Comparison of ENCODE assay signal across 17 mouse cellular contexts in the genomic region with DNA sequence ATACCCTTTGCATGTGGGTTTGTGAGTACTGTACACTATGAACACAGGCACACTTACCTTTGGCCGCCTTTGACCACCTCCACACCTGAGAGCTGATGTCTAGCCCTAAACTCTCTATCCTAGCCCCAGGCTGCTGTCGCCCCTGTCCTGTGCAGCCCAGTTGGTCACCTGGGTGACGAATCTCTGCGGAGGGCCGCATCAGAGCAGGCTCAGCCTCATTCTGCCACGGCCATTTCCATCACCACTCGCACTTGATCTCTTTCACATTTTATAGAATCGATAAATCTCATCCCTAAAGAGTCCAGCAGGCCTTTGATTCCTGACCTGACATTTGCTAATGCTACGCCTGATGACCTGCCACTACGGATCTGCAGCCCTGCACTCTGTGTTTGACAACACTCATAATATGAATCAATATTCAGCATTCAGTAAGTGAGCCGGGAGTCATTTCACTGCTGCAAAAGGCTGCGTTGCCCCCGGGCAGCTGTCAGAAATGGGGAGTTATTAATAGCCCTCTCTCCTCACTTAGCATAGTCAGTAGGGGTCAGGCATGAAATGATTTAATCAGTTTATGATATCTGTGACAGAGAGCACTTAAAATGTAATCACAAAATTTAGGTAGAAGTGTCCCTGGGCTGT.
A peak's percentile ranks its signal among the peaks of the same experiment; 100 is the strongest.
DNase-seq lines count a peak whose midpoint lies in the region; ATAC-seq lines count a peak whose summit lies in the region.
"Had no signal": no experiment of that assay in that cellular context is flagged by ENCODE, and none has a peak within 500 bp of the region (broad histone marks: within the 10 kb centered on the region; RNA-seq: fewer than 3 reads in every experiment).

No protein-coding gene starts in this region.

- H3K9ac ChIP-seq in hindbrain, embryonic 14.5 days = peak overlapping the region; percentile 14; the same call in 1 of the 2 replicates
- no peak overlapping the region; the same call in 1 of the 2 replicates for H3K9ac ChIP-seq in midbrain, embryonic 13.5 days (replicated peaks)
- H3K9ac ChIP-seq in neural tube, embryonic 15.5 days (replicated peaks) = no peak overlapping the region
- H3K9ac ChIP-seq: heart, embryonic 15.5 days; liver, embryonic 15.5 days had no signal

- H3K9me3 ChIP-seq in hindbrain, embryonic 14.5 days (ENCODE audit: control insufficient read depth, low read length) = no peaks in the 10 kb centered on the region
- no peaks in the 10 kb centered on the region for H3K9me3 ChIP-seq in midbrain, embryonic 13.5 days
- H3K9me3 ChIP-seq in neural tube, embryonic 15.5 days (replicated peaks) = no peaks in the 10 kb centered on the region
- H3K9me3 ChIP-seq: heart, embryonic 15.5 days; liver, embryonic 15.5 days had no signal

- H3K4me1 ChIP-seq in hindbrain, embryonic 14.5 days (replicated peaks; ENCODE audit: control insufficient read depth, insufficient read depth, low read length) = peaks cover 27% of the 10 kb centered on the region
- peaks cover 36% of the 10 kb centered on the region for H3K4me1 ChIP-seq in midbrain, embryonic 13.5 days (replicated peaks)
- H3K4me1 ChIP-seq in neural tube, embryonic 15.5 days = peaks cover 19% of the 10 kb centered on the region
- H3K4me1 ChIP-seq: liver, embryonic 15.5 days; megakaryocyte, embryonic 14.5 days had no signal

- no peak overlapping the region for H3K4me2 ChIP-seq in hindbrain, embryonic 14.5 days (replicated peaks)
- H3K4me2 ChIP-seq in midbrain, embryonic 13.5 days (replicated peaks) = no peak overlapping the region
- no peak overlapping the region for H3K4me2 ChIP-seq in neural tube, embryonic 15.5 days
- H3K4me2 ChIP-seq: heart, embryonic 15.5 days; liver, embryonic 15.5 days had no signal

- no peaks in the 10 kb centered on the region for H3K36me3 ChIP-seq in hindbrain, embryonic 14.5 days (replicated peaks; ENCODE audit: control insufficient read depth, insufficient read depth)
- H3K36me3 ChIP-seq in midbrain, embryonic 13.5 days = no peaks in the 10 kb centered on the region
- H3K36me3 ChIP-seq in neural tube, embryonic 15.5 days = no peaks in the 10 kb centered on the region
- H3K36me3 ChIP-seq: heart, embryonic 15.5 days; liver, embryonic 15.5 days had no signal

- DNase-seq in heart, adult 11 months = peak; percentile 73
- DNase-seq in heart, adult 8-10 months (ENCODE audit: low spot score) = no peak
- no peak for DNase-seq in hindbrain, embryonic 14.5 days (ENCODE audit: low spot score)
- no peak for DNase-seq in right cerebral cortex, postnatal 4 days
- no peak for DNase-seq in urinary bladder, postnatal 10 days (ENCODE audit: low spot score)
- no peak for DNase-seq in frontal cortex, postnatal 25 days (ENCODE audit: low spot score in 2 of 2)
- DNase-seq: adrenal gland, postnatal 10 days; cerebellum, adult 11-12 months; kidney, adult 2 months; kidney, postnatal 25 days; thymus, postnatal 14 days had no signal

- no peak overlapping the region for H3K4me3 ChIP-seq in hindbrain, embryonic 14.5 days (replicated peaks; ENCODE audit: low read length)
- no peak overlapping the region for H3K4me3 ChIP-seq in midbrain, embryonic 13.5 days (replicated peaks)
- H3K4me3 ChIP-seq in neural tube, embryonic 15.5 days (replicated peaks) = no peak overlapping the region
- H3K4me3 ChIP-seq: heart, embryonic 15.5 days; liver, embryonic 15.5 days; megakaryocyte, embryonic 14.5 days had no signal

- WGBS in hindbrain, embryonic 14.5 days = 42% methylated on average over 13 of the region's 13 CpGs
- WGBS in midbrain, embryonic 13.5 days = 50% methylated on average over 13 of the region's 13 CpGs
- WGBS in neural tube, embryonic 15.5 days = 53% methylated on average over 13 of the region's 13 CpGs

- H3K27me3 ChIP-seq in hindbrain, embryonic 14.5 days (ENCODE audit: control insufficient read depth, insufficient read depth, low read length) = no peaks in the 10 kb centered on the region
- no peaks in the 10 kb centered on the region for H3K27me3 ChIP-seq in midbrain, embryonic 13.5 days
- no peaks in the 10 kb centered on the region for H3K27me3 ChIP-seq in neural tube, embryonic 15.5 days (replicated peaks)
- H3K27me3 ChIP-seq: heart, embryonic 15.5 days; liver, embryonic 15.5 days; megakaryocyte, embryonic 14.5 days had no signal

- H3K27ac ChIP-seq in hindbrain, embryonic 14.5 days = peak overlapping the region; percentile 68; the same call in 1 of the 2 replicates
- H3K27ac ChIP-seq in midbrain, embryonic 13.5 days = peak overlapping the region; percentile 77
- no peak overlapping the region for H3K27ac ChIP-seq in neural tube, embryonic 15.5 days (replicated peaks)
- H3K27ac ChIP-seq: heart, embryonic 15.5 days; liver, embryonic 15.5 days had no signal

- peak; percentile 43; the same call in 1 of the 2 replicates for ATAC-seq in hindbrain, embryonic 14.5 days (ENCODE audit: low FRiP score)
- ATAC-seq in midbrain, embryonic 13.5 days = peak; percentile 55
- peak; percentile 33; the same call in 1 of the 2 replicates for ATAC-seq in neural tube, embryonic 15.5 days (ENCODE audit: low FRiP score)
- ATAC-seq: lung, postnatal 0 days had no signal
